Mouse (Mus musculus) layer of hippocampus, adult 11-12 months (tissue): Measurements from ENCODE around the gene Cox6a2.

Experiments
- DNase-seq: peaks from one replicate; pipeline ENCODE4 v3.0.0; 2022; ENCODE audit warnings: low spot score

The Cox6a2 gene

DNA sequence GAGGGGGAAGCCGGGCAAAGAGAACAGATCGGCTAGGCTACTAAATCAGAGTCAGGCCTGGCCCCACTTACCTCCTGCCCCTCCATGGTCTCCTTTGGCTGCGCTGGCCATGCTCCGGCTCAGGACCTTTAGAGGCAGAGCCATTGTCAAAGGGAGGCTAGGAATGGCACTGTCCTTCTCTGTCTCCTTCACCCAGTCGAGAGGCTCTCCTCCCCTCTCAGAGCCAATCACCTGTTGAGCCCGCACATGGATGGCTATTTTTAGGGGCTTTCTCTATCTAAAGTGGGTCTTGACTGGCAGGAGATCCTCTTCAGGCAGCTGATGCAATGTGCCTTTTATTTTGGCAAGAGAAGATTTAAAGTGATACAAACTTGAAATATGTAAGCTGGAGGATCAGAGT lies at the start of gene Cox6a2:
Cox6a2 (minus strand) TSS at position 236 of the 400 bp plus-strand sequence.
- DNase-seq: no peak

DNA sequence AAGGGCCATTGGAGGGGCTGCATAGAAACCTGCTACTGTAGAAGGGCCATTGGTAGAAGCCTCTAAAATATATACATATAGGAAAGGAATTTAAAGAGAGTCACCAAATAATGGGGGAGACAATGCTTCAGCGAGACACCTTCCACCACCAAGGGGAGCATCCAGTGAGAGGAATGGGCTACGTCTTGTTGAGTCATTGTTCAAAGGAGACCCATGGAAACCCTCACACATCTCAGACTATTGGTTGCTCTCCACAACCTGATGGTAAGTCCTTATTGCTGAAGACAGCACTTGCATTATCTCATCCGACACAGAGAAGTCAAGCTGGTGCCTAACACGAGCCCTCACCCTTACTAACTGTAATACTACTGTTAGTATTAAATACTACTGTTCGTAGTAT lies 49.6 kb upstream of the Cox6a2 start:
- no peak for DNase-seq

DNA sequence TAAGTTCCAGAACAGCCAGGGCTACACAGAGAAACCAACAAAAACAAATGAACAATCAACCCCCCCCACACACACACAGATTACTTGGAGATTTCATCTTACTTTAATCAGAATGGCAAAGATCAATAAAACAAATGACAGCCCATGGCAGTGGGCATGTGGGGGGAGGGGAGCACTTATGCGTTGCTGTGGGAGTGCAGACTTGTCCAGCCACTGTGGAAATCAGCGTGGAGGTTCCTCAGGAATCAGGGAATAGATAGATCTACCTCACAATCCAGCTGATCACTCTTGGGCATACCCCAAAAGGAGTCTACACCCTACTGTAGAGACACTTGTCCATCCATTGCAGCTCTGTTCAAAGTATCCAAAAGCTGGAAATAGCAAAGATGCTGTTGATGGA lies 48.8 kb upstream of the Cox6a2 start:
- no peak for DNase-seq

- DNase-seq: peak; percentile 80
Measured at GRCm38 (mm10) chr7:128252609-128253008, 46.4 kb upstream of the Cox6a2 start.

GRCm38 (mm10) chr7:128251946-128252345 lies 45.8 kb upstream of the Cox6a2 start:
- DNase-seq: no peak

GRCm38 (mm10) chr7:128249998-128250397 lies 43.8 kb upstream of the Cox6a2 start:
- DNase-seq: no peak

DNA sequence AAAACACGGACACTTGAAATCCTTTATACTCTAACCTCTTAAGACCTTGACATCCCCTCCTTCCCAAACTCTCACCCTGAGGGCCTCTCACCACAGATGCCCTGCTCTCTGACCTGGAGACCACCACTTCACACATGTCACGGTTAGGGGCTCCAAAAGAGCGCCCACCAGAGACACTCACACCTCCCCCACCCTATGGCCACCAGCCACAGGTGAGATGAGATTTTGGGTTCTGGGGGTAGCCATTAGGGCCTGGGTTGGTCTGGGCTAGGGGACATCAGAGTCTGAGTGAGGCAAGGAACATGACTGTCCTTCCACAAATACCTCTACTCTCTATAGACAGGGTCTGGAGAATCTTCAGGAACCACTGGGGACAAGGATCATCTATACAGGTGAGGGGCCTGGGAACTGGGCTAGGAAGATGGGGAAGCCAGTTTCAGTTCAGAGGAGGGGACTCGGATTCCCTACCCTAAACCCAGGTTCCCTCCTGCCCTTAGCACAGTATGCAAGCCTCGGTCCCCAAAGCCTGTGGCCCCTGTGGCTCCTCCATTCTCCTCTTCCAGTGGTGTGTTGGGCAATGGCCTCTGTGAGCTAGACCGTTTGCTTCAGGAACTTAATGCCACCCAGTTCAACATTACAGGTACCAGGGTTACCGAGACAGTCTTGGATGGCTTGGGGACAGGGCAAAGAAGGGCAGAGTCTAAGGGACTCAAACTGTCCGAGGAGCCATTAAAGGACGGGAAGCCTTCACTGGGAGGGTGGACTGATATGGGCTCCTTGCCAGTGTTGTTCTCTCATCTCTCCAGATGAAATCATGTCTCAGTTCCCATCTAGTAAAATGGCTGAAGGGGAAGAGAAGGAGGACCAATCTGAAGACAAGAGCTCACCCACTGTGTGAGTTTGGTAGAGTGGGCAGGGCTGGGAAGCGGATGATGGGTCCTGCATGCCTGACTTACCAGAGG lies 42.2 kb upstream of the Cox6a2 start:
- no peak for DNase-seq

DNA sequence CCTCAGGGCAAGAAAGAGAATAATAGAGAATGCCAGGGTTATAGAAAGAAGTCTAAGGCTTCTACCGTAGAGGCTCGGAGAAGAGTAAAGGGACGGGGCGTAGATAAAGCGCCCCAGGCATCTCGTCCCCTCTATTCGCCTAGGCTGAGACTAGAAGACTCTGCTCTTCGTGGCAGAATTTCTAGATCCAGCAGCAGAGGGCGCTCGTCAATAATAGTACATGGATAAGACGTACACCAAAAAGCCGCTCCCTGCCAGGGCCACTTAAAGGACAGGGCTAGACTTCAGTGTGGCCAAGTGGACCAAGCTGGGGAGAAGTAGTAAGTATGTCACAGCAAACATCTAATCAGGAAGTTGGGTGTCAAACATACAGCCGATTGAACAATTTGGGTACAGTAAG lies 41.3 kb upstream of the Cox6a2 start:
- peak; percentile 90 for DNase-seq

DNA sequence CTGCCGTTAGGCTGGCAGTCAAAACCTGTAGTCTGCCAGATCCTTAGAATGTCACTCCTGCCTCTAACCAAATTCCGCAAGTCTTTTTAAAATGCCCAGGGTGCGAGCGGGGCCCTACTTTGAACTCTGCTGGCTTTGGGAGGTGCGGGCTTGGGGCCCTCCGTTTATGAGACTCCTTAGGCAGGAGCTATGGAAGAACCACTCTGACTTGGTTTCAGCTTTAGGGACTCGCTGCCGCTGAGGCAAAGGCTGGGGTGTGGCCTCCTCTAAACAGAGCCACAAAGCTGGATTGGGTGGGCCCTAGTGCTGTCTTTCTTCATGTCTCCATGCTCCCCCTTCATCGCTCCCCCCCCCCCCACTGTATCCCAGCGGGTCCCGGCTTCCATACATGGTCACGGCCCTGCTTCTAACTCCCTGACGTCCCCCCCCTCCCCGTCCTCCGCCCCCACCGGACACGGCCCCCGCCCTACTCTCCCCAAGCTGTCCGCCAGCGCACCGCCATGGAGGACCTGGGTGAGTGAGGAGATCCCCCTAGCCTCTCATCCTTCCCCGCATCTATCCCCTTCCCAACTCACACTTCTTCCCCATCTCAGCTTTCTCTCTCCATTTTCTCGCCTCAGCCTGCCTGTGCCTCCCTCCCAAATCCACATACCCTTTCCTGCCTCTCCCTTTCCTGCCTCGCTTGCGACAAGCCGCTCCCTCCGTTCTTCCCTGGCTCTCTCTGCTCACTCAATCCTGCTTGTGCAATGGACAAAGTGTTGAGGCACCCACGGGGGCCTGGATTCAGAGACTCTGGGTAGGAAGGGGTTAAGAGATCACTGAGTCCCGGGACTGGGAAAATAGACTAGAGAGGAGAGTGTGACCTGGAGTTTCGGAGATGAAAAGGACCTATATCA lies 40.6 kb upstream of the Cox6a2 start, which contains the start of gene Tgfb1i1:
Tgfb1i1 (plus strand) TSS at position 317 of the 896 bp plus-strand sequence.
- no peak for DNase-seq

- no peak for DNase-seq
Measured at GRCm38 (mm10) chr7:128245547-128245946, 39.4 kb upstream of the Cox6a2 start.

- DNase-seq: no peak
Measured at GRCm38 (mm10) chr7:128244410-128245025, 38.3 kb upstream of the Cox6a2 start.

DNA sequence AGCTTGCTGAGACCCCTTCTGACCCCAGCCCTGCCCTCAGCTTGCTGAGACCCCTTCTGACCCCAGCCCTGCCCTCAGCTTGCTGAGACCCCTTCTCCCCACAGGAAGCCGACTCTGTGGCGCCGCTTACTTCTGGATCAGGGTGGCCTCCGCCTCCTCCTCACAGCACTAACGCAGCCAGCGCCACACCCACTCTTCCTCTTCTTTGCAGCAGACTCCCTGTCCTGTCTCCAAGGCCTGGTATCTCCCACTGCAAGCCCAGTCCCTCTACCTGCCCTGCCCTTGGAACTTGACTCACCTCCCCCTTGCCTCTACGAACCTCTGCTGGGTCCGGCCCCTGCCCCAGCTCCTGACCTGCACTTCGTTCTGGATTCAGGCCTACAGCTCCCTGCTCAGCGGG lies 37.7 kb upstream of the Cox6a2 start:
- no peak for DNase-seq

GRCm38 (mm10) chr7:128242331-128242730 lies 36.1 kb upstream of the Cox6a2 start:
- DNase-seq: no peak

GRCm38 (mm10) chr7:128240131-128240784 lies 34.1 kb upstream of the Cox6a2 start:
- DNase-seq: no peak

DNA sequence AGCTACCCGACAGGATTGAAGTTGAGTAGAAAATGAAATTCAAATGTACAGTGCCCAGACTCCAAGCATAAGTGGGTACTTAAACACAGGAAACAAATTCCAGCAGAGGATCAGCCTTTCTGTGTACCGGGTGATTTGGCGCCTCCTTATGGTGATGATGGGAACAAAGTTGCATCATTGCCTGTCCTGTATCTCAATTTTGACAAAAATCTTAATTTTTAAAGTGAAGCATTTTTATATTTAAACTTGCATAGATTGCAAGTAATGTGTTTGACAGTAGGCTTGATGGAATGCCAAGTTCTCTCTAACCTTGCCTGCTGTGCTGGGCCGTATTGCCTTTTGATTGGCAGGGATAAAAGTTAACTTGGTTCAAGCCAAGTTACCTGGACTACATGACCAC lies 32.8 kb upstream of the Cox6a2 start:
- no peak for DNase-seq

- peak; percentile 99 for DNase-seq
Measured at GRCm38 (mm10) chr7:128237927-128238778, 32.0 kb upstream of the Cox6a2 start, which contains the start of gene 9130023H24Rik. Gene 9130023H24Rik, minus strand, starts transcription at chr7:128238031.

DNA sequence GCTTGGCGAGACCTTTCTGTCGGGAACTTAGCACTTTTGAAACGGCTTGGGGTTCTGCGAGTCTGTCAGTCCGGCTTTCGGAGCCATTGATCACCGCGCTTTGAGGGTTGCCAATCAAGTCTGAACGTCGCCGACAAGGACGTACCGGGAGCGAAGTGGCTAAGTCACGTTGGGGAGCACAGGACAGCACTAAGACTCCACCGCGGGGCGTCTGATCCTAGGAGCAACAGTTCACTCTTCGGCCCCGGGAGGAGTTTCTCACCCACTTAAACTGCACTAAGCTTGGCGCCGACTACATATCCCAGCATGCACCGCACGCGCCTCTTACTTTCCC lies 31.4 kb upstream of the Cox6a2 start:
- no peak for DNase-seq

GRCm38 (mm10) chr7:128236856-128237592 lies 30.8 kb upstream of the Cox6a2 start, which contains the start of gene Armc5:
Gene Armc5, plus strand, starts transcription at chr7:128237342.
- DNase-seq: peak; percentile 84

- DNase-seq: no peak
Measured at GRCm38 (mm10) chr7:128236426-128236825, 30.2 kb upstream of the Cox6a2 start.

DNA sequence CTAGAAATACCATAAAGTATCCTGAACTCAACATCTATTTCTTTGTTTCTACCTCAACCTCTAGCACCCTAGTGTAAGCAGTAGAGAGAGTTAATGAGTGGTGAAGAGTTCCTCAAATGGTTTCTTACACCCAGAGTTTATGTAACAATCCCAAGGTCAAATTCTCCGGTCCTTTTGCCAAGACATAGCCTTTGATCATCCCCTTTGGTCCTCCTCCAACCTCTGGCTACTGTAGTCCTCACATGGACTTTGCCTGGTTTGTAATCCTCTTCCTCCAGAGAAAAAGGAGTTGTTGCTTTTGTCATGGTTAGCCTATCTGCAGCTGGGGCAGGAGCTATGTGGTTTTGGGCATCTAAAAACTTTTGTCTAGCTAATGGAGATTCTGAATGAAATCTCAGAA lies 29.3 kb upstream of the Cox6a2 start:
- no peak for DNase-seq
